Mouse (Mus musculus): Measurements from ENCODE around the gene Orai1. TPM values are rescaled to one million over a fixed set of nuclear protein-coding genes. Genes with fewer than 3 reads are reported as not detected.

Gene Orai1
- polyA plus RNA-seq, 1 experiment from 2014 or later: 14.3 TPM

DNA sequence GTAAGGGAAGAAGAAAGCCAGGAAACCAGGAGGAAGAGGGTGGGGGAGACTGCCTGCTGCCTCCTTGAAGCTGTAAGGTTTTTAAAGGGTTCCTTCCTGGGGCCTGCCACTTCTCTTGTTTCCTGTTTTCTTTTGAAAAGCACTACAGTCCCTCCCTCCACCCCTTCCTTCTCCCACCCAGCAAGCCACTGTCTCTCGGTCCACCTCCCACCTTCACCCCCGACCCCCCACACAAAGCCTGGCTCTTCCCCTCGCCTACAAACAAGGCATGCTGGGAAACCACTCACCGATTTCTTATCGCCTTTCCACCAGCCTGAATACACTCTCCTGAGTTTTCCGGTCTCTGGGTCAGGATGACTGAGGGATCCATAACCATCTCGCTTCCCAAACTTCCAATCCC lies 25.9 kb downstream of the Orai1 start:
- 47% methylated on average over 7 of the region's 7 CpGs for WGBS
- H3K27ac ChIP-seq (replicated peaks): no peak overlapping the region
- H3K9me3 ChIP-seq: no peaks in the 10 kb centered on the region
- H3K9ac ChIP-seq: no peak overlapping the region
- no peaks in the 10 kb centered on the region for H3K27me3 ChIP-seq
- no peaks in the 10 kb centered on the region for H3K36me3 ChIP-seq
- peaks cover 6% of the 10 kb centered on the region for H3K4me1 ChIP-seq (replicated peaks)
- H3K4me3 ChIP-seq: no peak overlapping the region
- no peak overlapping the region for H3K4me2 ChIP-seq
- no peak for ATAC-seq (ENCODE audit: low FRiP score, low read depth)

DNA sequence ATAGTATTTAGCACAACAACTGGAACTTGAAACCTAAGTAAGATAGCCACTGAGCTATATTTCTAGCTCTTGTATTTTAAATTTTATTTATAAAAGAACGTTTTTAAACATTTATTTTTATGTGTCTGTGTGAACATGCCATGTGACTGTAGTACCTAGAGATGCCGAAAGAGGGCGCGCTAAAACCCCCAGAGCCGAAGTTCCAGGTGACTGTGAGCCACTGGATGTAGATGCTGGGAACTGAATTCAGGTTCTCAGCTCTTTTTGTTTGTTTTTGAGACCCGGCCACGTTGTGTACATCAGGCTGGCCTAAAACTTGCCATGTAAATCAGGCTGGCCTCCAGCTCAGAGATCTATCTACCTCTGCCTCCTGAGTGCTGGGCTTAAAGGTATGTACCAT lies 29.0 kb downstream of the Orai1 start:
- Histone ChIP-seq H3K36me3 (no peaks in the 10 kb centered on the region), H3K9ac (no peak overlapping the region), H3K27me3 (no peaks in the 10 kb centered on the region), H3K27ac (replicated peaks) (no peak overlapping the region), H3K4me2 (no peak overlapping the region), H3K4me1 (replicated peaks) (peaks cover 6% of the 10 kb centered on the region), H3K4me3 (no peak overlapping the region), H3K9me3 (no peaks in the 10 kb centered on the region)
- no peak for ATAC-seq (ENCODE audit: low FRiP score, low read depth)
- 22% methylated on average over 7 of the region's 7 CpGs for WGBS

DNA sequence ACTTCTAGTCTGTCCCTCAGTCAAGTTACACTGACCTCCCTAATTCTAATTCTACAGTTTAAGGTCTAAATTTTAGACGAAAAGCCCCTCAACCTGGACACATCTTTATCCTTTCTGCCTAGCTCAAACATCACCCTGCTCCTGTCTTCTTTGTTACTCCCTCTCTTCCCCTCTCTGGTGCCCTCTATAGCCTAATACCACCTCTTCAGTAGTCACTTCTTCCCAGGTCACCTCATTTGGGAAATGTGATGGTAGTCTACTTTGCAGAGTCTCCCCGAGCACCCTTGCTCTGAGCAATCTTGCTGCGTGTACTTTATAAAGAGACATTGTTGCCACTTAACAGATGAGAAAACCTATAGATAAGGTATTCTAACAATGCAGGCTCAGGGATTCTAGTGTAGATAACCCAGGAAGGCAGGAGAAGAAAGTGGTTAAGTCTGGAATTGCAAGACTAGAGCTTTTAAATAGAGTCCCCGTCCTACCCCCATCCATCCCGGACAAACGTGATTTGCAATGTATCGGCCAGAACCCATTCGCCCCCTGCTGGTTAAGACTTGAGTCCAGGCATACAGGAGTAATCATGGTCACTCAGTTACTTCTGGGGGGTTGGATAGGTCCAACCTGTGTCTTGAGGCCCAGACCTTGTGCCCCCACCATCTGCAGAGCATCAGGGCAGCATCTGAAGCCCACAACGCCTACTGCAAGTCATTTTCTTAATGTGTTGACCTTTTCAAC lies 30.9 kb downstream of the Orai1 start:
- Histone ChIP-seq H3K9ac (no peak overlapping the region), H3K4me3 (no peak overlapping the region), H3K9me3 (no peaks in the 10 kb centered on the region), H3K4me1 (replicated peaks) (peaks cover 6% of the 10 kb centered on the region), H3K27me3 (no peaks in the 10 kb centered on the region), H3K36me3 (no peaks in the 10 kb centered on the region), H3K4me2 (no peak overlapping the region), H3K27ac (replicated peaks) (no peak overlapping the region)
- no peak for ATAC-seq (ENCODE audit: low FRiP score, low read depth)
- WGBS: 40% methylated on average over 9 of the region's 9 CpGs

DNA sequence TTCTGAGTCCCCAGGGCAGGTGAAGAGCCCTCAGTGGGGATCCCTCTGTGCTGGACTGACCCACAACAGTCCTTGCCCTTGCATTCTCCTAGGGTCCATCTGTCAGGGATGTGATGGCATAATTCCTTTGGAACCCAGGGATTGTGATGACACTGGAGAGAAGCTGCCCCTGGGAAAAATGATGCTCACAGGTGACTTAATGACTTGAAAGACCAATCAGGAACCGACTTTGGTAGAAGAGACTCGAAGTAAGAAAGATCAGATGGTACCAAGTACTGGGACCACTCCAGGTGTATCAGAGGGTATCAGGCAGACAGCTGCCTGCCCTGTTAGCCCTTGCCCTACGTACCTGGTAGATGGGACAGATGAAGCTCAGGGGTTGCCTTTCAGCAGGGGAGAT lies 32.0 kb downstream of the Orai1 start, which contains the start of gene Morn3:
TSS of gene Morn3 (minus strand) at position 101 of the 400 bp plus-strand sequence.
- Histone ChIP-seq H3K27ac (replicated peaks) (no peak within 1 kb of the TSS), H3K4me3 (no peak within 1 kb of the TSS), H3K9me3 (no peaks in the 10 kb centered on the region), H3K9ac (no peak within 1 kb of the TSS), H3K36me3 (no peaks in the 10 kb centered on the region), H3K4me1 (replicated peaks) (peaks cover 6% of the 10 kb centered on the region), H3K27me3 (no peaks in the 10 kb centered on the region), H3K4me2 (no peak within 1 kb of the TSS)
- ATAC-seq (ENCODE audit: low FRiP score, low read depth): no peak
- WGBS: 83% methylated on average over 3 of the region's 3 CpGs

DNA sequence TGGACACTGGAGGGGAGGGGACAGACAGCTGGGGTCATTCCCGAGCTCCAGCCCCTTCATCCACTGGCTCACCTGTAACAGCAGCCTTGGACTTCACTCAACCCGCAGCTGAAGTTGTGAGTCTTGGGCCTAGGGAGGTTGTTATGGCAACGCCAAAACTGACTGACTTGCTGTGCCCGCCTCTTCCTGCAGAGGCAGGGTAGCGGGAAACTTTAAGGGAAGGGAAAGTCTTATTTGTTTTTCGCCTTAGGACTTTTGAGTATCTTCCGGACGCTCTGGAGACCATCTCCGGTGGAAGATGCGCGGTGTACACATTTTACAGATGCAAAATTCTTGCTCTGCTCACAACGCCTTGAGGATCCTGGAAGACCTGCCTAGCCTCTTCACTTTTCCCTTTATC lies 34.4 kb downstream of the Orai1 start:
- no peaks in the 10 kb centered on the region for H3K27me3 ChIP-seq
- no peaks in the 10 kb centered on the region for H3K36me3 ChIP-seq
- H3K4me1 ChIP-seq (replicated peaks): peaks cover 6% of the 10 kb centered on the region
- H3K9me3 ChIP-seq: no peaks in the 10 kb centered on the region
- peak overlapping the region; percentile 44 for H3K4me2 ChIP-seq
- H3K4me3 ChIP-seq: no peak overlapping the region
- no peak overlapping the region for H3K27ac ChIP-seq (replicated peaks)
- WGBS: 6% methylated on average over 12 of the region's 12 CpGs
- H3K9ac ChIP-seq: no peak overlapping the region
- ATAC-seq (ENCODE audit: low FRiP score, low read depth): peak; percentile 42; the same call in 1 of the 2 replicates

DNA sequence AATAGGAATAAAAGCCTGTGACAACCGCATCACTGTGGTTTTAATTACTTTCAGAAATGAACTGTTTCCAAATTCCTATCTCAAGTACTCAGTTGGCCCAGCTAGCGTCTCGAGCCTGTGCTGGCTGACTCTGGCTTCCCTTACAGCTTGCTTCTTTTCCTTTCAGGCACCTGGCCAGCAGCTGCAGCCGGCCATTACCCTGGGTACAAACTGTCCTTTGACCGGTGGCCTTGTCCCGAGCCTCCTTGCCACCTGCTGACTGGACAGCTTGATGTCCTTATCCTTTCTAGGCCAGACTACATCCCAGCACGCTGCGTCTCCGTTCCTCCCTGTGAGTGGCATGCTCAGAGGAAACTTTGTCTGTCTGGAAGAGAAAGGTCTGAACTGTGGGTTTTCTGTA lies 36.0 kb downstream of the Orai1 start:
- Histone ChIP-seq H3K4me1 (replicated peaks) (peaks cover 6% of the 10 kb centered on the region), H3K27ac (replicated peaks) (no peak overlapping the region), H3K9me3 (no peaks in the 10 kb centered on the region), H3K9ac (no peak overlapping the region), H3K4me2 (no peak overlapping the region), H3K4me3 (no peak overlapping the region), H3K36me3 (no peaks in the 10 kb centered on the region), H3K27me3 (no peaks in the 10 kb centered on the region)
- no peak for ATAC-seq (ENCODE audit: low FRiP score, low read depth)
- 76% methylated on average over 9 of the region's 9 CpGs for WGBS

DNA sequence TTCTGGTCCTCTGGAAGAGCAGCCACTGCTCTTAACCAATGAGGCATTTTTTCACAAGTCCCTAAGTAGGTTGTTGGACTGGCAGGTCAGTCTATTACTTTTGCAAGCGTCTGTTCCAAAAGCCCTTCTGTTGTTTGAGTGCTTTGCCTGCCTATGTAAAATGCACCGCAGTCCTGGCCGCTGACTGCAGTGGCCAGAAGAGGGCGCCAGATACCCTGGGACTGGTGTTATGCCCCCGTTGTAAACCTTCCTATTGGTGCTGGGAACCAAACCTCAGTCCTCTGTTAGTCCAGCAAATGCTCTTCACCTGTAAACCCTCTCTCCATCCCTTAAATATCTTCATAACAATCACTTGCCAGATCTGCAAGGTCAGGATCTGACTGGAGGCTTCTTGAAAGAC lies 36.9 kb downstream of the Orai1 start:
- no peak for ATAC-seq (ENCODE audit: low FRiP score, low read depth)
- H3K4me2 ChIP-seq: no peak overlapping the region
- H3K9me3 ChIP-seq: no peaks in the 10 kb centered on the region
- 79% methylated on average over 5 of the region's 5 CpGs for WGBS
- H3K27me3 ChIP-seq: no peaks in the 10 kb centered on the region
- peaks cover 6% of the 10 kb centered on the region for H3K4me1 ChIP-seq (replicated peaks)
- no peak overlapping the region for H3K27ac ChIP-seq (replicated peaks)
- H3K4me3 ChIP-seq: no peak overlapping the region
- H3K9ac ChIP-seq: no peak overlapping the region
- H3K36me3 ChIP-seq: no peaks in the 10 kb centered on the region

DNA sequence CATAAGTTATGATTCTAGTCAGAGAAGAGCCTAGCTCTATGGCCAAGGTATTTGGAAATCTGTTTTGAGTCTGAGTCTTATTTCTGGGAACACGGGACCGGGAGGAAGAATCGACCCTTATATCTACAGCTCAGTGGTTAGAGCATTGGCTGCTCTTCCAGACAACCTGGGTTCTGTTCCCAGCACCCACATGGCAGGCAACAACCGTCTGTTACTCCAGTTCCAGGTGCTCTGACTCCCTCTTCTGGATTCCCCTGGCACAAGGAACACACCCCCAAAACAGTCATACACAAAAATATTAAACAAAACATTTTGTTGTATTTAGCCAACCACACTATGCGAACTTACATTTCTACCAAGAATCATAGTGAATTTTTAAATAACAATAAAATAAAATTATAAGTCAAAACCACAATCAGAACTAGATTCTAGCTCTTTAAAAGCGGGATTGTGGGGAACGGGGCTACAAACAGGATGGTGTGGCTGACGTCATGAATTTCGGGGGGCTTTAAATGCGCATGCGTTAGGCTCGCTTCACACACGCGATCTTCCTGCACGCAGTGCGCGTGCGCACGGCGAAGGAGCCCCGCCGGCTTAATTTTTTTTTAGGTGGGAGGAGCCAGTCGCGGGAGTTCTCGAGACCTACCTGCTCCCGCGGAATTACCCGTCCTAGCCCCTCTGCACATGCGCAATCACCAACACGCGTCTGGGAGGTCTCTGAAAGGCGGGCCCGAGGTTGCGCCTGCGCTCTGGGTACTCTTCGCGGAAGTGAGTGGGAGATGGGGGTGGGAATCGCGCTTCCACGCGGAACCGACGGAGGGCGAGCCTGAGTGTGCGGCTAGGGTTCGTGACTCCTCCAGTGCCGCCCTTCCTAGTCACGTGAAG lies 42.7 kb downstream of the Orai1 start:
- H3K36me3 ChIP-seq: no peaks in the 10 kb centered on the region
- H3K9ac ChIP-seq: peak overlapping the region; percentile 38
- H3K4me2 ChIP-seq: peak overlapping the region; percentile 51
- no peaks in the 10 kb centered on the region for H3K27me3 ChIP-seq
- WGBS: 8% methylated on average over 48 of the region's 48 CpGs
- H3K27ac ChIP-seq (replicated peaks): peak overlapping the region; percentile 67
- H3K9me3 ChIP-seq: no peaks in the 10 kb centered on the region
- peak; percentile 98 for ATAC-seq (ENCODE audit: low FRiP score, low read depth)
- peak overlapping the region; percentile 39 for H3K4me3 ChIP-seq
- no peaks in the 10 kb centered on the region for H3K4me1 ChIP-seq (replicated peaks)

DNA sequence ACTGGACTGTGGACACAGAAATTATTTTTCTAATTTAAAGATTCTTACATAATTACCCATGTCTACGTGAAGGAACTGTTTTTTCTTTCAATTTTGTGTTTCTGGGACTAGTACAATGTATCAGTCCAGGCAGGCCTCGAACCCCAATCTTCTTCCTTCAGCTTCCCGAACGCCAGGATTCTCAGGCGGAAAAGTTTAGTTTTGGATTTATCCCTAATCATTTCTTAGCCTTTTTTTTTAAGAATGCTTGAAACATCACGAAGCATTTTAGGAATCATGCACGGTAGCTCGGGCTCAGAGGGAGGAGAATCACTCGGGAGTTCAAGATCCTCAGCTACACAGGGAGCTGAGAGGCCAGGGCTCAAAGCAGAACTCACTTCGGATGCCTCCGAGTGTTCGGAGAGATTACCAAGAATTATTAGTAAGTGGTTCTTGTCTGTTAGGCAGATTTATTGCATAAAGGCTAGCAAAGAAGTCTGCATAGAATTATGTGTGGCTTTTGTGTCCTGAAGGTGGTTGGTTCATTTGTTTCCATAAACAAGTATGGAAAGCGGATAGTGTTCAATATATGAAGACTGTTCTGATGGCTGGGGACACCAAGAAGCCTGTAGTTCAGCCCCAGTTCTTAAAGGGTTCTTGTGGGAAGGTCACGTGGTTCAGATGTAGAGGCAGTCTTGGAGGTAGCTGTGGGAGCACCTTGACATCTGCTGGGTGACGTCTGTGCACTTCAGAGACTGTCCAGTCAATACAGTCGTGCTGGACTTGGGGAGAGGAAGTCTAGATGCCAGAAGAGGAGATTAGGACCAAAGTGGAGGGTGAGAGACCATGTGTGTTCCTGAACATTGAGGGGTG lies 43.6 kb downstream of the Orai1 start:
- WGBS: 46% methylated on average over 16 of the region's 16 CpGs
- Histone ChIP-seq H3K4me2 (peak overlapping the region; percentile 51), H3K36me3 (no peaks in the 10 kb centered on the region), H3K27me3 (no peaks in the 10 kb centered on the region), H3K4me3 (peak overlapping the region; percentile 39), H3K4me1 (replicated peaks) (no peaks in the 10 kb centered on the region), H3K9me3 (no peaks in the 10 kb centered on the region), H3K9ac (peak overlapping the region; percentile 38), H3K27ac (replicated peaks) (peak overlapping the region; percentile 67)
- ATAC-seq (ENCODE audit: low FRiP score, low read depth): no peak

DNA sequence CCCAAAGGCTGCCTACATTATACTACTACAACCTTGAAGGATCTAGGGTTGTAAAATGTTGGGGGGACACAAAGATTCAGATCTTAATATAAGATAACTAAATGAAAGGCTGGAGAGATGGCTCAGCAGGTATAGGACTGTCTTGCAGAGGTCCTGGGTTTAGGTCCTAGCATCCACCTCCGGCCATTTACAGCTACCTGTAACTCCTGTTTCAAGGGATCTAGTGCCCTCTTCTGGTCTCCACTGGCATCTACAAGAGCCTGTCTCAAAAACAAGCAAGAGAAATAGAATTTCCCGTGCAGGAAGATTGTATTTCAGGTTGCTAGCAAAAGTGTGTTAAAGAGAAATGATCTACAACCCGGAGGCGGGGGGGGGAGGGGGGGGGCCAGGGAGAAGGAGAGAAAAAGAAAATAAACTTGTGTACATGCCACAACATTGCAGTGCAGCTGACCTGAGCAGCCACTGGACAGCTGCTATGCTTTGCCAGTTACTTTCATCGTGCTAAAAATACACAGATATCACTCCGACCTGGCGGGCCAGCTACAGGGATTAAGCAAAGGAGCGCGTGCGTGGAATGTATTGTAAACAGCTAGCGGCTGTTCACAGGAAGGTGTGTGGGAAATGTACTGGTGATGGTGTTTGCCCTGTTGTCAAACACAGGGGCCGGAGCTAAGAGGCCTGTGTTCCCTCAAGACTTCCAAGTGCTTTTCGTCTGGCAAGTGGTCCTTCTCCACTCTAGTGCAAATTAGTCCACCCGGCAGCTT lies 45.1 kb downstream of the Orai1 start:
- WGBS: 48% methylated on average over 14 of the region's 14 CpGs
- Histone ChIP-seq H3K27me3 (no peaks in the 10 kb centered on the region), H3K4me3 (no peak overlapping the region), H3K36me3 (no peaks in the 10 kb centered on the region), H3K9me3 (no peaks in the 10 kb centered on the region), H3K4me1 (replicated peaks) (0 out of 2 replicates have a peak, but pooled peaks cover 3% of the 10 kb centered on the region), H3K9ac (no peak overlapping the region), H3K27ac (replicated peaks) (no peak overlapping the region), H3K4me2 (no peak overlapping the region)
- no peak for ATAC-seq (ENCODE audit: low FRiP score, low read depth)

DNA sequence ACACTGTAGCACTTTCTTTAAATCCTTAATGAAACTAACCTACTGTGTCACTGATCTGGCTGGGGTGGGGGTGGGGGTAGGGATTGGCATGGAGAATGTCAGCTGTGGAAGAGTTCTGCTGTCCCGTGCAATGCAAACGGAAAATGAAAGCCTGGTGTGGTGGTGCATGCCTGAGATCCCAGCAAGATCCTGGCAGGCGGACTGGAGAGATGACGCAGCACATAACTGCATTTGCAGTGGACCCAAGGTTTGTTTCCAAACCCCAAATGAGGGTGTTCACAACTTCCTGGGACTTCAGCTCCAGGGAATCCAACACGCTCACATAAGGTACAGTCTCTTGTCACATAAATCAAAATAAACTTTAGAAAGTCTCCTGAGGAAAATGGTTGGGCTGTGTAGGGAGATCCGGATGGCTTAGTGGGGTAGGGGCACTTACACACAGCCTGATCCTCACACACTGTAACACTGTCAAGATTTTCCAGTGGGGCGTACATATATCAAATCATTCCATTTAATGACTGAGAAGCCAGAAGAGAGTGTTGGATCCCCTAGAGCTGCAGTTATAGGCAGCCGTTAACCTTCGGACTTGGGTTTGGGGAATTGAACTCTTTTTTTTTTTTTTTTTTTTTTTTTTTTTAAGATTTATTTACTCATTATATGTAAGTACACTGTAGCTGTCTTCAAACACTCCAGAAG lies 46.0 kb downstream of the Orai1 start:
- no peak for ATAC-seq (ENCODE audit: low FRiP score, low read depth)
- 84% methylated on average over 9 of the region's 9 CpGs for WGBS

More for the DNA sequence above, 46.0 kb downstream of the Orai1 start:
- H3K9me3 ChIP-seq: no peaks in the 10 kb centered on the region
- no peaks in the 10 kb centered on the region for H3K27me3 ChIP-seq
- 0 out of 2 replicates have a peak, but pooled peaks cover 3% of the 10 kb centered on the region for H3K4me1 ChIP-seq (replicated peaks)
- H3K36me3 ChIP-seq: no peaks in the 10 kb centered on the region
- no peak overlapping the region for H3K4me3 ChIP-seq
- H3K4me2 ChIP-seq: no peak overlapping the region
- no peak overlapping the region for H3K27ac ChIP-seq (replicated peaks)
- no peak overlapping the region for H3K9ac ChIP-seq

All from hindbrain, embryonic 15.5 days (tissue).